Mouse (Mus musculus) heart, embryonic 12.5 days (tissue): ENCODE results near the gene Adam8. TPM values are rescaled to one million over a fixed set of nuclear protein-coding genes. Genes with fewer than 3 reads are reported as not detected.

Experiments used
- ATAC-seq: fragments of 200-750 bp; cut with Nextera tagmentation; 2 replicates; pipeline ENCODE4 v1.8.0; 2017; ENCODE audit warnings: moderate TSS enrichment, moderate library complexity; ENCODE audit not compliant: insufficient number of reproducible peaks, low FRiP score
- H3K27ac ChIP-seq: fragments of 300-500 bp; sonication (generic); 2 replicates; pipeline ENCODE4 v1.5.1; 2016; ENCODE audit warnings: mild to moderate bottlenecking, moderate library complexity; ENCODE audit not compliant: poor library complexity, severe bottlenecking
- H3K27me3 ChIP-seq: fragments of 300-500 bp; sonication (generic); replicated peaks from 2 replicates; pipeline ENCODE4 v1.6.1; 2016; ENCODE audit warnings: mild to moderate bottlenecking, moderate library complexity
- H3K36me3 ChIP-seq: fragments of 300-500 bp; sonication (generic); 2 replicates; pipeline ENCODE4 v1.6.1; 2016; ENCODE audit warnings: mild to moderate bottlenecking, moderate library complexity
- H3K4me1 ChIP-seq: fragments of 300-500 bp; sonication (generic); replicated peaks from 2 replicates; pipeline ENCODE4 v1.6.1; 2016; ENCODE audit warnings: mild to moderate bottlenecking
- H3K4me2 ChIP-seq: fragments of 300-500 bp; sonication (generic); 2 replicates; pipeline ENCODE4 v1.6.1; 2016; ENCODE audit warnings: mild to moderate bottlenecking, moderate library complexity
- H3K4me3 ChIP-seq: fragments of 300-500 bp; sonication (generic); 2 replicates; pipeline ENCODE4 v1.5.1; 2016; ENCODE audit warnings: mild to moderate bottlenecking
- H3K9ac ChIP-seq: fragments of 300-500 bp; sonication (generic); 2 replicates; pipeline ENCODE4 v1.6.1; 2016; ENCODE audit warnings: mild to moderate bottlenecking, moderate library complexity
- H3K9me3 ChIP-seq: fragments of 300-500 bp; sonication (generic); replicated peaks from 2 replicates; pipeline ENCODE4 v1.6.1; 2016; ENCODE audit warnings: mild to moderate bottlenecking, moderate library complexity
- WGBS: fragments of 180-500 bp; shearing (Covaris S2); methylation state at CpG from one replicate; pipeline ENCODE4 v1.1.7; 2016; 5-methylcytosine and 5-hydroxymethylcytosine counted together
- polyA plus RNA-seq: library from polyadenylated mRNA; unstranded; fragments of >200 nt; fragmentation: Nextera tagmentation; extraction: Ambion mirVana; gene quantifications from 2 replicates; pipeline ENCODE4 v1.2.1, GENCODE M21; 2016

Adam8 gene
- polyA plus RNA-seq, 1 experiment from 2014 or later: 0.61 TPM

DNA sequence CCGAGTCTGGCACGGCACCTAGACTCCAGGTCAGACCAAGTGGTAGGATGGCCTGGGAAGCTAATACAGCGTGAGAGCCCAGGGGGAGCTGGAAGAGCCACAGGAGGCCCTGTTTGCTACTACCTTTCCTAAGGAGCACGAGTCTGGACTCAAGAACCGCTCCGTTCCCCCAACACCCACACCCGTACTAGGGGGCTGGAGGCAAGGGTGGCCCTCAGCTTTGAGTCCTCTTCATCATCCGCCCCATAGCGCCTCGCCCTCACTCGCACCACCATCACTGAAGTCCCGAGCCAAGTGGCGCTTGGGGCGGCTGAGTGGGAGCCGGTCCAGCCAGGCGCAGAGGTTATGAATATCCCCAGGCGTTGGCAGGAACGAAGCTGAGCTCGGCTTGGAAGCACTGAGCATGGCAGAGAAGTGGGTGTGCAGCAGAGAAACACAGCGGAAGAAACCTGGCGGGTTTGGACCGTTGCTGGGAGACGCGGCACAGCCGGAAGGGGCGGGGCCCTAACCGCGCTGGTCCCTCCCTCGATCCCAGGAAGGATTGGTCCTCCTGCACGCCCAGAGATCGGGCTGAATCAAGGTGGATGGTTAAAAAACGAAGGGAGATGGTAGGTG lies 14.0 kb downstream of the Adam8 start, which contains the start of gene 6430531B16Rik:
Gene 6430531B16Rik, minus strand, starts transcription at position 478 of the 615 bp plus-strand sequence.
- peaks cover 6% of the 10 kb centered on the region; the same call in 1 of the 2 replicates for H3K9me3 ChIP-seq
- peak; percentile 75 for ATAC-seq
- peak within 1 kb of the TSS; percentile 30; the same call in 1 of the 2 replicates for H3K9ac ChIP-seq
- H3K4me1 ChIP-seq: peaks cover 8% of the 10 kb centered on the region; the same call in 1 of the 2 replicates
- H3K27ac ChIP-seq: no peak within 1 kb of the TSS
- peak within 1 kb of the TSS; percentile 57 for H3K4me3 ChIP-seq
- peaks cover 67% of the 10 kb centered on the region for H3K27me3 ChIP-seq
- peak within 1 kb of the TSS; percentile 89 for H3K4me2 ChIP-seq
- H3K36me3 ChIP-seq: no peaks in the 10 kb centered on the region
- WGBS: 4% methylated on average over 32 of the region's 32 CpGs

DNA sequence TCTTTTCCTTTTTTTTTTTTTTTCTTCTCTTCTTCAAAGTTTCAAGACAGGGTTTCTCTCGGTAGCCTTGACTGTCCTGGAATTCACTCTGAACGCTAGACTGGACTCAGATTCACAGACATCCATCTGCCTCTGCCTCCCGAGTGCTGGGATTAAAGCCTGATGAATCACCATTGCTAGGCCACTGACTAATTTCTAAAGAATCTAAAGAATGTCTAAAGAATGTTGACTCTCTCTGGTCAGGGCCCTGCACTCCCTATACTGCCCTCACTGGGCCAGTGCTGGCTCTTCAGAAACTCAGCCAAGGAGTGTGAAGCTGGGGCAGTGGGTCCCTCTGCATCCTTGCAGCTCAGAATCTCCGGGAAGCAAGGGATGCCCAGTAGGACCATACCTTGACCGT lies 16.9 kb downstream of the Adam8 start:
- H3K4me1 ChIP-seq: peaks cover 5% of the 10 kb centered on the region; the same call in 1 of the 2 replicates
- ATAC-seq: no peak
- peaks cover 6% of the 10 kb centered on the region; the same call in 1 of the 2 replicates for H3K9me3 ChIP-seq
- H3K27ac ChIP-seq: no peak overlapping the region
- no peak overlapping the region for H3K4me2 ChIP-seq
- WGBS: 50% methylated on average over 5 of the region's 5 CpGs
- H3K9ac ChIP-seq: no peak overlapping the region
- no peaks in the 10 kb centered on the region for H3K36me3 ChIP-seq
- peaks cover 74% of the 10 kb centered on the region for H3K27me3 ChIP-seq
- H3K4me3 ChIP-seq: no peak overlapping the region

DNA sequence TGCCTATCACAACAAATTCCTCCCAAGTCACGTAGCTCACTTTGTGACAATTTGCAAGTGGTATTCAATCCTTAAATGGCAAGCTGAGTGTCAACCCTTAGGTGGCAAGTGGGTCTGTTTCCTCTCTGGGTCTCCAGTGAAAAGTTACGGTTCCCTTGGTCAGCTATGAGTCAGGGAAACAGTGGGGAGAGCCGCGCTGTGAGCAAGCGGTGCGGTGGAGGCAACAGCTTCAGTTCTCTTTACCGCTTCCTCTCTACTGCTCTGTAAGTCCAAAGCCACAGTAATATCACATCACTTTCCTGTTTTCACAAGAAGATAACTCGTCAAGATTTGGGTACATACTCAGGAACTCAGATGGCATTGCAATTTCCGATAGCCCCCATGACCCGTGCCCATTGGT lies 18.1 kb downstream of the Adam8 start:
- 74% methylated on average over 10 of the region's 10 CpGs for WGBS
- Histone ChIP-seq H3K27me3 (peaks cover 71% of the 10 kb centered on the region), H3K9ac (no peak overlapping the region), H3K4me1 (peaks cover 5% of the 10 kb centered on the region; the same call in 1 of the 2 replicates), H3K4me2 (no peak overlapping the region), H3K27ac (no peak overlapping the region), H3K4me3 (no peak overlapping the region), H3K36me3 (no peaks in the 10 kb centered on the region), H3K9me3 (peaks cover 6% of the 10 kb centered on the region; the same call in 1 of the 2 replicates)
- no peak for ATAC-seq

DNA sequence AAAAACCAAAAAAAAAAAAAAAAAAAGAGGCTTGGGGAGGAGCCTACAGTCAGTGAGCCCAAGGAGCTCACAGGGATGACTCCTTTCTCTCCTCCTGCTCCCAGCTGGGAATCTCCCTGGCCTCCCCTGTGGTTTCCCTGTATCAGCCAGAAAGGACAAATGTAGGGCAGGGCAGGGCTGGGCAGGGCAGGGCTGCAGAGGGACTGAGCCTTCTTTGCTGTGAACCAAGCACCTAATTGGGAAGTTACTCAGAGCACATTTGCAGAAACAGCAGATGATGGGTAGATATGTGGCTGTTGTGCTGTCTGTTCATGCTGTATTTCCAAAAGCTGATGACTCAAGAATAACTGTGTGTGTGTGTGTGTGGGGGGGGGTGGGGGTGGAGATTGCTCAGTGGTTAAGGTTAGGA lies 19.4 kb downstream of the Adam8 start:
- Histone ChIP-seq H3K36me3 (no peaks in the 10 kb centered on the region), H3K9me3 (peaks cover 6% of the 10 kb centered on the region; the same call in 1 of the 2 replicates), H3K27ac (no peak overlapping the region), H3K4me1 (no peaks in the 10 kb centered on the region), H3K4me3 (no peak overlapping the region), H3K27me3 (peaks cover 73% of the 10 kb centered on the region), H3K9ac (no peak overlapping the region), H3K4me2 (no peak overlapping the region)
- no peak for ATAC-seq

DNA sequence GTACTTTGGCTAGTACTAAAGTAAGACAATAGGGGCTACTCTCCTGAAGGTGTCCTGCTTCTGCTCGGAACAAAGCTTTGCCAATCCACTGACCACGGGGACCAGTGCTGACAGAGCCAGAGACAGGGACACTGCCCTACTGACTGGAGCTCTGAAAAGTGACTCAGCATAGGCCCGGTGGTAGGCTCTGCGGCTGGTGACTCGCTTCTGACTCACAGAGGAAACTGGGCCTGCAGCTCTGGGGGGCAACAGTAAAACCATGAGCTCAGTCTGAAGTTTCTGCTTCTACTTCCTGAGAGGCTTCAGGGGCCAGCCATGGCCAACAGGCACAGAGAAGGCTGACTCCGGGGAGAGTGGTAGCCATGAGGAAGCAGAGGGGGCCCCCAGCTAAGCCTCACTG lies 20.9 kb downstream of the Adam8 start:
- ATAC-seq: no peak

DNA sequence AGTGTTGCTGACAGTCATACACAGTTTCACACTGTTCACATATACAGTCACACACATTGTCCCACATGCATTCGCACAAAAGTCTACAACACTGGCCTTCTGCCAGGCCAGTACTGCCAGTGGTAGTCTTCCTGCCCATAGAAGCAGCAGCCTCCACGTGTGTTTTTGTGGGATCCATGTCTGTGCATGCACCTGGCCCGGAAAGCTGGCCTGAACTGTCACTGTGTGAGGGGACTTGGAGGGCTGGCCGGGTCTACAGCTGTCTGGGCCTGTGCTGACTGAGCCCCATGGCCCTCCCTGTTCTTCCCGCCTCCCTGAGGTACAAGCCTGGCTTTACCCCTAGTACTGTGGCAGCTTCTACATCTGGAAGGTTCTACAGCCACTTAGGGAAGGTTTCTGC lies 21.4 kb downstream of the Adam8 start:
- Histone ChIP-seq H3K9ac (no peak overlapping the region), H3K27me3 (peaks cover 65% of the 10 kb centered on the region), H3K4me1 (no peaks in the 10 kb centered on the region), H3K27ac (no peak overlapping the region), H3K36me3 (no peaks in the 10 kb centered on the region), H3K9me3 (peaks cover 6% of the 10 kb centered on the region; the same call in 1 of the 2 replicates), H3K4me3 (no peak overlapping the region), H3K4me2 (no peak overlapping the region)
- no peak for ATAC-seq
- 72% methylated on average over 5 of the region's 5 CpGs for WGBS

More for the DNA sequence above, 20.9 kb downstream of the Adam8 start:
- Histone ChIP-seq H3K27me3 (peaks cover 70% of the 10 kb centered on the region), H3K36me3 (no peaks in the 10 kb centered on the region), H3K9me3 (peaks cover 6% of the 10 kb centered on the region; the same call in 1 of the 2 replicates), H3K4me2 (no peak overlapping the region), H3K4me3 (no peak overlapping the region), H3K27ac (no peak overlapping the region), H3K4me1 (no peaks in the 10 kb centered on the region), H3K9ac (no peak overlapping the region)
- 46% methylated on average over 6 of the region's 6 CpGs for WGBS

DNA sequence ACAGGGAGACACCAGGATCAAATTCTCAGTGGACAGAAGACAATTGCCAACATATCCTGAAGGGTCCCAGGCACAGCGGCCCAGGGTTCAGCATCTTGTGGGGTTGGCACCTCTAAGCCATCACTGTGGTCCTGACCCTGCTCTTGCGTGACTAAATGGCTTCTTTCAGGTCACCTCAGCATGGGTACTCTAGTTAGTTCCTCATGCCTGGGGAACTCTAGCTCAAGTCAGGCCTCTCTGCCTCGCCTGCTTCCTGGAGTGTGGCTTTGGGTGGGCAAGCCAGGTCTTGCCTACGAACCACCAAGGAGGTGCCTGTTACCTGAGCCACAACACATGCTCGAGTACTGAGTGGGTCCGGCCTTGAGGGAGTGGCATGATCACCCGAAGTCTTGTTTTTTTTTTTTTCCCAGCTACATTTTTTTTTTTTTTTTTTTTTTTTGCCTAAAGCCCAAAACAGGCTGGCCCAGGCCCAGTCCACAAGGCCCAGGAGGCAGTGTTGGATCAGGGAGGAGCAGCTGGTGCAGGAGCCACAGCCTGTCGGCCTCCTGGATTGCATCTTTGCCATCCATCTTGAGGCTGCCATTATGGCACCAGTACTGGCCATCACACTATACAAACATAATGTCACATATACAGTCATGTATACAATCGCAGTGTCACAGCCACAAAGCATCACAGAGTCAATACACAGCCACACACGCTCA lies 22.0 kb downstream of the Adam8 start:
- Histone ChIP-seq H3K27ac (no peak overlapping the region), H3K4me2 (no peak overlapping the region), H3K4me3 (no peak overlapping the region), H3K27me3 (peaks cover 67% of the 10 kb centered on the region), H3K9me3 (peaks cover 4% of the 10 kb centered on the region; the same call in 1 of the 2 replicates), H3K4me1 (no peaks in the 10 kb centered on the region), H3K9ac (no peak overlapping the region), H3K36me3 (no peaks in the 10 kb centered on the region)
- 78% methylated on average over 10 of the region's 10 CpGs for WGBS
- no peak for ATAC-seq

DNA sequence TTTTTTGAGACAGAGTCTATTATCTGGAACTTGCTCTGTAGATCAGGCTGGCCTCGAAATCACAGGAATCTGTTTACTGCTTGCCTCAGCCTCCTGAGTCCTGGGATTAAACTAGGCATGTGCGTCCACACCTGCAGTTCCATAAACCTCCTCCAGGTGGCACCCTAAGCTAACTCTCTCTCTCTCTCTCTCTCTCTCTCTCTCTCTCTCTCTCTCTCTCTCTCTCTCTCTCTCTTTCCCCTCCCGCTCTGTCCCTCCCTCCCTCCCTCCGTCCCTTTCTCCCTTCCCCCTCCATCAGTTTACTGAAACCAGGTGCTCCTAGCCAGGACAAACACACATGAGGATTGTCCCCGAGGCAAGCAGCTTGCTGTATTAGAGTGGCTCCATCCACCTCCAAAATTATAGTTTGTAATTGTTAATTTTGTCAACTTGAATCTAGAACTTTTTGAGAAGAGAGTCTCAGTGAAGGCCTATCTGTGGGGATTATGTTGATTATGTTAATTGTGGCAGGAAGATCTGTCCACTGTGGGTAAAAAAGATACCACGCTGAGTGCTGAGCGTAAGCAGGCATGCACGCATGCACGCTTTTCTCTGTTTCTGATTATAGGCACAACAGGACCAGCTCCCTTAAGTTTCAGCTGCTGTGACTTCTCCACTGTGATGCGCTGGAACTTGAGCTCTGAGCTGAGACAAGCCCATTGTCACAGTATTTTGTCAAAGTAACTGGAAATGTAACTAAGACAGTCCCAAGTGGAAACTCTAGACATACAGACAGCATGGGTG lies 22.8 kb downstream of the Adam8 start:
- no peak overlapping the region for H3K9ac ChIP-seq
- no peak overlapping the region for H3K27ac ChIP-seq
- H3K4me1 ChIP-seq: no peaks in the 10 kb centered on the region
- WGBS: 43% methylated on average over 10 of the region's 10 CpGs
- H3K36me3 ChIP-seq: no peaks in the 10 kb centered on the region
- no peak for ATAC-seq
- H3K9me3 ChIP-seq: no peaks in the 10 kb centered on the region
- H3K4me2 ChIP-seq: no peak overlapping the region
- H3K27me3 ChIP-seq: peaks cover 68% of the 10 kb centered on the region
- no peak overlapping the region for H3K4me3 ChIP-seq

DNA sequence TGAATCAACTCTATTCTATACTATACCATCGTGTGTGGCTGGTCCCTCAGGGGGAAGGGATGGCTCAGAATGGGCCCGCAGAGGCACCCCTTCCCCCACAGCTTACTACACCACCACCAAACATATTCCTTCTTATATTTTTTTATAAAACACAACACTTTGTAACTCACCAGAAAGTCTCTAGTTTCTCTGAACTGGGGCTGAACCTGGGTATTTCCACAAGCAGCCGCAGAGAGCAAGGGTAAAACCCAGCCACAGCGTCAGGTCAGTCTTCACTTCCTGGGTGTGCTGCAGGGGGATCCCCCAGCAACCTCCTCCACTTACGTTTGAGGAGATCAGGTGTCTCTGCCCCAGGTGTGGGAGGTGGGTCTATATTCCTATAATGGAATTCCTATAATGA lies 23.9 kb downstream of the Adam8 start:
- Histone ChIP-seq H3K9me3 (no peaks in the 10 kb centered on the region), H3K27ac (no peak overlapping the region), H3K9ac (no peak overlapping the region), H3K36me3 (no peaks in the 10 kb centered on the region), H3K4me3 (no peak overlapping the region), H3K4me1 (no peaks in the 10 kb centered on the region), H3K4me2 (no peak overlapping the region), H3K27me3 (peaks cover 70% of the 10 kb centered on the region)
- 50% methylated on average over 5 of the region's 5 CpGs for WGBS
- no peak for ATAC-seq

DNA sequence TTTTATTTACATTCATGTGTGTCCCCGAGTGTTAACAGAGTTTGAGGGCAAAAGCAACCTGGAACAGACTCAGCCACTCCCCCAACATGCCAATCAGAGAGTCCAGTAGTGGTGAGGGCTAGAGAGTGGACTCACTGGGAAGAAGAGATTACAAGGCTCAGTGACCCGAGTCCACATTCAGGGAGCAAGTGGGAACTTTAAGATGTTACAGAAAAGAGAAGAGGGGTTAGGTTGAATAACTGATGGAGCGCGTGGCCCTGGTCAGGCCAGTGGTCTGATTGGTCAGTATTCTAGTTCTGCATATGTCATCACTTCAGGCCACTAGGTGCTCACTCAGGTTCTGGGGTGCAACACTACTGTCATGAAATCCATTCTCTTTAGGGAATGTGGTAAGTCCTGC lies 25.2 kb downstream of the Adam8 start:
- ATAC-seq: no peak
- peaks cover 66% of the 10 kb centered on the region for H3K27me3 ChIP-seq
- H3K9me3 ChIP-seq: no peaks in the 10 kb centered on the region

DNA sequence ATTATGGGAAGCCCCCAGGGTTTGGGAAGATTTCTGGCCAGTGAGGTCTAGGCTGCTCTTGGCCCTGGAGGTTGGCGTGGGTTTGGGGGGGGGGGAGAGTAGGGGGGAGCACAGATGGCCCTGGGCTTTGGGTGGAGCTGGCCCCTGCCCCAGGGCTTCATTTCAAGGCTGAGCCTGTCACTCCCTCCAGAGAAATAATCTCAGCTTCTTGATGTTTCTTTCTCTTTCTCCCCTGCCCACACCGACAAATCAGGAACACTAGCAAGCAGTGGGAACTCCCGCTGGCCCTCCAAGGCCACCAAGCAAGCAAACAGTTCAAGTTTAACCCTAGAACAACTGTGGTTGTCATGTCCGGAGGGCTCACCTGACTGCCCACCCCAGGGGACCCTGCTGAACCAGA lies 28.5 kb downstream of the Adam8 start:
- H3K4me2 ChIP-seq: no peak overlapping the region
- WGBS: 53% methylated on average over 4 of the region's 4 CpGs
- peaks cover 69% of the 10 kb centered on the region for H3K27me3 ChIP-seq
- no peaks in the 10 kb centered on the region for H3K36me3 ChIP-seq
- no peaks in the 10 kb centered on the region for H3K4me1 ChIP-seq
- no peak overlapping the region for H3K27ac ChIP-seq
- no peak overlapping the region for H3K4me3 ChIP-seq
- no peaks in the 10 kb centered on the region for H3K9me3 ChIP-seq
- no peak overlapping the region for H3K9ac ChIP-seq
- no peak for ATAC-seq

More for the DNA sequence above, 25.2 kb downstream of the Adam8 start:
- Histone ChIP-seq H3K9ac (no peak overlapping the region), H3K27ac (no peak overlapping the region), H3K4me1 (no peaks in the 10 kb centered on the region), H3K4me3 (no peak overlapping the region), H3K4me2 (no peak overlapping the region), H3K36me3 (no peaks in the 10 kb centered on the region)
- WGBS: 25% methylated on average over 4 of the region's 4 CpGs
